ENCODE assay signal across 8 mouse cellular contexts in genomic region chr15:10470151-10470831, GRCm38 (mm10). TPM values are rescaled to one million over a fixed set of nuclear protein-coding genes. Genes with fewer than 3 reads are reported as not detected.
A peak's percentile ranks its signal among the peaks of the same experiment; 100 is the strongest.
DNase-seq lines count a peak whose midpoint lies in the region; ATAC-seq and TF ChIP-seq lines count a peak whose summit lies in the region.

TSS of gene Dnajc21 (minus strand) at chr15:10470516.

- peaks cover 44% of the 10 kb centered on the region for H3K36me3 ChIP-seq in E14TG2a.4 (ENCODE audit: insufficient read depth, low read length)
- peaks cover 8% of the 10 kb centered on the region for H3K36me3 ChIP-seq in heart, embryonic 14.5 days (ENCODE audit: control insufficient read depth, insufficient read depth, low read length)
- H3K36me3 ChIP-seq in liver, postnatal 0 days (replicated peaks; ENCODE audit: insufficient read depth, low read length) = peaks cover 3% of the 10 kb centered on the region; the same call in 1 of the 2 replicates
- peaks cover 2% of the 10 kb centered on the region for H3K36me3 ChIP-seq in neural tube, embryonic 13.5 days
- no peaks in the 10 kb centered on the region for H3K36me3 ChIP-seq in testis, adult 2 months (ENCODE audit: control insufficient read depth, insufficient read depth, low read length)

- H3K4me3 ChIP-seq in E14TG2a.4 (replicated peaks; ENCODE audit: low read length) = peak within 1 kb of the TSS; percentile 94
- H3K4me3 ChIP-seq in heart, embryonic 14.5 days (ENCODE audit: control insufficient read depth in 1 of 2, insufficient read depth in 1 of 2, low read depth in 1 of 2, low read length in 2 of 2) = peak within 1 kb of the TSS; percentile 65 to 74
- peak within 1 kb of the TSS; percentile 90 for H3K4me3 ChIP-seq in liver, postnatal 0 days (ENCODE audit: low read depth, low read length)
- H3K4me3 ChIP-seq in neural tube, embryonic 13.5 days = peak within 1 kb of the TSS; percentile 87
- H3K4me3 ChIP-seq in testis, adult 2 months (ENCODE audit: control insufficient read depth, low read depth, low read length) = peak within 1 kb of the TSS; percentile 89

- peak within 1 kb of the TSS; percentile 91 for H3K4me2 ChIP-seq in heart, embryonic 14.5 days (ENCODE audit: low read length)
- H3K4me2 ChIP-seq in liver, postnatal 0 days (ENCODE audit: low read depth, low read length) = peak within 1 kb of the TSS; percentile 98
- H3K4me2 ChIP-seq in neural tube, embryonic 13.5 days = peak within 1 kb of the TSS; percentile 88

- H3K4me1 ChIP-seq in E14TG2a.4 (replicated peaks; ENCODE audit: low read depth, low read length) = peaks cover 76% of the 10 kb centered on the region
- H3K4me1 ChIP-seq in heart, embryonic 14.5 days (ENCODE audit: control insufficient read depth in 2 of 2, insufficient read depth in 2 of 2, low read length in 2 of 2) = no peaks in the 10 kb centered on the region
- peaks cover 11% of the 10 kb centered on the region for H3K4me1 ChIP-seq in liver, postnatal 0 days (ENCODE audit: insufficient read depth)
- H3K4me1 ChIP-seq in neural tube, embryonic 13.5 days (replicated peaks) = peaks cover 24% of the 10 kb centered on the region
- no peaks in the 10 kb centered on the region; the same call in 1 of the 2 replicates for H3K4me1 ChIP-seq in testis, adult 2 months (ENCODE audit: control insufficient read depth, insufficient read depth, low read length)

- peaks cover 36% of the 10 kb centered on the region for H3K9me3 ChIP-seq in E14TG2a.4 (ENCODE audit: low read length)
- no peaks in the 10 kb centered on the region for H3K9me3 ChIP-seq in heart, embryonic 14.5 days (ENCODE audit: control insufficient read depth, low read length)
- no peaks in the 10 kb centered on the region for H3K9me3 ChIP-seq in liver, postnatal 0 days (ENCODE audit: low read length)
- H3K9me3 ChIP-seq in neural tube, embryonic 13.5 days = no peaks in the 10 kb centered on the region

- no peak for TF ChIP-seq CTCF in E14TG2a.4 (conservative IDR thresholded peaks at IDR 0.05; ENCODE audit: low read length)
- no peak for TF ChIP-seq CTCF in liver, postnatal 0 days (IDR thresholded peaks at IDR 0.05; ENCODE audit: low read depth)
- TF ChIP-seq CTCF in testis, adult 2 months (IDR thresholded peaks at IDR 0.05; ENCODE audit: control insufficient read depth, insufficient read depth, insufficient replicate concordance, low read depth, low read length) = no peak

- peak; percentile 56 for DNase-seq in c-Kit-negative CD71-positive TER-119-positive erythroid progenitor cells, embryonic 14.5 days (ENCODE audit: low read depth, low spot score)
- peak; percentile 20 for DNase-seq in fibroblast of lung, adult 2 months (ENCODE audit: low read depth)
- DNase-seq in kidney, postnatal 14 days = peak; percentile 93
- peak; percentile 90 for DNase-seq in liver, postnatal 0 days

- TF ChIP-seq POLR2A in testis, adult 2 months (IDR thresholded peaks at IDR 0.05; ENCODE audit: control insufficient read depth, low read depth, low read length) = peak; percentile 31

- WGBS in heart, embryonic 14.5 days = under 1% methylated on average over 56 of the region's 87 CpGs
- under 1% methylated on average over 41 of the region's 87 CpGs for WGBS in liver, postnatal 0 days (ENCODE audit: insufficient replicate concordance)
- WGBS in neural tube, embryonic 13.5 days = under 1% methylated on average over 58 of the region's 87 CpGs

- no peaks in the 10 kb centered on the region for H3K27me3 ChIP-seq in E14TG2a.4 (ENCODE audit: insufficient read depth, low read length)
- no peaks in the 10 kb centered on the region for H3K27me3 ChIP-seq in heart, embryonic 14.5 days (ENCODE audit: control insufficient read depth, insufficient read depth, low read length)
- no peaks in the 10 kb centered on the region for H3K27me3 ChIP-seq in liver, postnatal 0 days (ENCODE audit: insufficient read depth, low read length)
- no peaks in the 10 kb centered on the region for H3K27me3 ChIP-seq in neural tube, embryonic 13.5 days
- H3K27me3 ChIP-seq in testis, adult 2 months (ENCODE audit: control insufficient read depth, insufficient read depth, low read length) = no peaks in the 10 kb centered on the region

- peak within 1 kb of the TSS; percentile 84 for H3K9ac ChIP-seq in heart, embryonic 14.5 days (ENCODE audit: low read length)
- peak within 1 kb of the TSS; percentile 90 for H3K9ac ChIP-seq in liver, postnatal 0 days (replicated peaks)
- H3K9ac ChIP-seq in neural tube, embryonic 13.5 days = peak within 1 kb of the TSS; percentile 91

- H3K27ac ChIP-seq in heart, embryonic 14.5 days (replicated peaks in 1 of 2; ENCODE audit: control insufficient read depth in 1 of 2, insufficient read depth in 1 of 2, low read depth in 2 of 2, low read length in 2 of 2) = peak within 1 kb of the TSS in 1 of 2 experiments; percentile 76; a peak in 3 of 4 replicates
- H3K27ac ChIP-seq in liver, postnatal 0 days (ENCODE audit: low read depth) = peak within 1 kb of the TSS; percentile 92
- H3K27ac ChIP-seq in neural tube, embryonic 13.5 days (replicated peaks) = peak within 1 kb of the TSS; percentile 88
- peak within 1 kb of the TSS; percentile 61 for H3K27ac ChIP-seq in testis, adult 2 months (ENCODE audit: control insufficient read depth, insufficient read depth, low read depth, low read length)

- peak; percentile 95 for ATAC-seq in heart, embryonic 14.5 days (ENCODE audit: insufficient number of reproducible peaks, insufficient read depth, low FRiP score, low read depth)
- peak; percentile 98 for ATAC-seq in liver, postnatal 0 days
- peak; percentile 98 for ATAC-seq in neural tube, embryonic 13.5 days (ENCODE audit: low read depth)

- TF ChIP-seq EP300 in liver, postnatal 0 days (IDR thresholded peaks at IDR 0.05; ENCODE audit: low read depth) = no peak

RNA-seq across cellular contexts. Expression of gene Dnajc21, which starts in this region (rescaled TPM):
- polyA plus RNA-seq in heart, embryonic 14.5 days (2014; fragmentation: Nextera tagmentation; extraction: Ambion mirVana) = 12.9 and 13.0 TPM in 2 replicates
- polyA plus RNA-seq in liver, postnatal 0 days (2015; fragmentation: Nextera tagmentation; extraction: Ambion mirVana) = 8.0 and 9.4 TPM in 2 replicates
- polyA plus RNA-seq in neural tube, embryonic 13.5 days (2015; fragmentation: Nextera tagmentation; extraction: Ambion mirVana) = 12.0 and 12.5 TPM in 2 replicates
- 12.1 and 14.0 TPM in 2 replicates for polyA plus RNA-seq in testis, adult 2 months (2012; rRNA removed)

Comparison
In these comparisons a context has a peak if more than half of its experiments do, and no peak if none do; other contexts are left out.
1. DNase-seq: peak in every context shown above with its lines; median percentile 93 in kidney, postnatal 14 days; 90 in liver, postnatal 0 days; 56 in c-Kit-negative CD71-positive TER-119-positive erythroid progenitor cells, embryonic 14.5 days; 20 in fibroblast of lung, adult 2 months.